Mouse (Mus musculus) urinary bladder, postnatal 4 days (tissue): Measurements from ENCODE around the gene Znrd1.
A peak's percentile ranks its signal among the peaks of the same experiment; 100 is the strongest.

Experiments
- DNase-seq, 2 experiments: peaks; one replicate each; pipeline ENCODE4 v3.0.0; 2021 to 2022; ENCODE audit warnings: low spot score in 2 of 2

The Znrd1 gene

DNA sequence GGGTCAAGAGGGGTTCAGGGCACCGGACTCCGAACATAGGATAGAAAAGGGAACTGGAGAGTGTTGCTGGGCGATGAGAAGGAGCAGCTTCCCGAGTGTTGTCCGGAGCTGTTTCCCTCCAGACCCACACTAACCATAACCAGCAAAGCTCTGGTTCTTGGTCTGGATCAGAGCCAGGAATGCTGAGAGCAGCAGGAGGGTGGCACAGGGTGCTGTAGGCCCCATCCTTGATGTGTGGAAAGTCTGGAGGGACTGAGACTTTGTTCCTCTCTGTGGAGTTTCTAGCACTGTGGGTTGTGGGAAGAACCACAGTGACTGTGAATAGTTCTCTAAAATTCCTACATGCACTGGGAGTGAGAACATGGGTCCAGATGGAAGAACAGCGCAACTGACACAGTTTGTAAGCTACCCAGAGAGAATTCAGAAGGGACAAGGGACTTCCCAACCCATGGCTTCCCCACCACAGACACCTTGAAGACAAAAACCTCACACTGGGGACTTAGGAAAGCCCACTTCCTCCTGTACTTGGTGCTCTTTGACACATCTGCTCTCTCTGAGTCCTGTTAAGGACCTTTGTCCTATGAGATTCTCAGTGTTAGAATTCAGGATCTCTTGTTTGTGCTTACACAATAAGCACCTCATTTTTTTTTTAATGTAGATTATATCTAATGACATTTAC lies 13.0 kb upstream of the Znrd1 start:
- DNase-seq, result no peak

- no peak for DNase-seq
Measured at GRCm38 (mm10) chr17:36970316-36970890, 12.0 kb upstream of the Znrd1 start.

DNA sequence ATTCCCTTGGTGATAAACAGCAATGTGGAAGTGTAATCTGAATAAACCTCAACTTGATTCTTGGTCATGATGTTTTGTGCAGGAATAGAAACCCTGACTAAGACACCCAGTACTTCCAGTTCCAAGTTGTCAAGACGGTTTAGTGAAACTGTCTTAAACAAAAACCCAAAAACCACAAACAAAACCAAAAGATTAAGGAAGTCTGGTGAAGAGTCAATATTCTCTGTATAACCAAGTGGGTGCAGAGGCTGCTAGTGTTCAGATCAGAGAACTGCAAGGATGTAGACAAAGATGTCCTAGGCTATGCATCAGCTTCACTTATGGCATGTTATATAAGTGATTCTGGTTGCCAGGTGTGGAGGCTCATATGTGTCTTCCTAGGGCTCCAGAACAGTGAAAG lies 8.5 kb upstream of the Znrd1 start:
- DNase-seq, result no peak

GRCm38 (mm10) chr17:36961125-36961524 lies 2.8 kb upstream of the Znrd1 start:
- DNase-seq, result no peak

DNA sequence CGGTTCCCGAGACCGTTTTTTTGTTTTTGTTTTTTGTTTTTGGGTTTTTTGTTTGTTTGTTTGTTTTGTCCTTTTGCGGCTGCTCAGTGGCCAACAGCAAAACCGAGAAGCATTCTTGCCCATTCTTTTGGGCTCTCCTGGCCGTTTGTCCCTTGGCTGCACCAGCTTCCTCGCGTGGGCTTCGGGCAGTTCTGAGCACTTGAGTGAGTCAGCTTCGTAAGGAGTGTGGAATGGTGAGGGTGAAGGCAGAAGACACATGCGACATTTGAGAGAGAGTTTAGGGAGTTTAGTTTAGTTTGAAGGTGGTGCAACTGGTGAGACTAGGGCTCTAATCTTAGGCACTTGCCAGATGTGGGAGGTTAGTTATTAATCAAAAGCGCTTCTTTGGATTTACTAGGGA lies 525 bp upstream of the Znrd1 start:
- no peak for DNase-seq

DNA sequence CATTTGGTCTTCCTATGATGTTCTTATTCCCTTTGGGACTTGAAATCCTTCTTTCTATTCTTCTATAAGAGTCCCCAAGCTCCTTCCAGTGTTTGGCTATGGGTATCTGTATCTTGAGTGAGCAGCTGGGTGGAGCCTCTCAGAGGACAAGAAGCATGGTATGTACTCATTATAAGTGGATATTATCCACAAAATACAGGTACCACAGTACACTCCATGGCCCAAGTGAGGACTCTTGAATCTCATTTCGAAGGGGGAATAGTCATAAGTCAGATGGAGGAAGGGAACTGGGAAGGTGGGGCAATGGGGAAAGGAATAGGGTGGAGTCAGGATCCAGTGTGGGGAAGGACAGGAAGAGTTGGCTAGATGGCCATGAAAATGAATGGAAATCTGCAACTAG lies 5.3 kb downstream of the Znrd1 start:
- no peak for DNase-seq

DNA sequence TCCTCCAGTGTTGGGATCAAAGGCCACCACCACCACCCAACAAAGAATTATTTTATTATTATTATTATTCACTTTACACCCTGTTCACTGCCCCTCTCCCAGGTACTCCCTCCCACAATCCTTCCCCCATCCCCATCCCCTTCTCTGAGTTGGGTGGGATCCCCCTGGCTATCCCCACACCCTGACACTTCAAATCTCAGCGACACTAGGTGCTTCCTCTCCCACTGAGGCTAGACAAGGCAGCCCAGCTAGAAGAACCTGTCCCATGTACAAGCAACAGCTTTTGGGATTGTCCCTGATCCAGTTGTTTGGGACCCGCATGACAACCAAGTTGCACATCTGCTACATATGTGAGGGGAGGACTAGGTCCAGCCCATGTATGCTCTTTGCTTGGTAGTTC lies 5.7 kb downstream of the Znrd1 start:
- DNase-seq, result no peak

DNA sequence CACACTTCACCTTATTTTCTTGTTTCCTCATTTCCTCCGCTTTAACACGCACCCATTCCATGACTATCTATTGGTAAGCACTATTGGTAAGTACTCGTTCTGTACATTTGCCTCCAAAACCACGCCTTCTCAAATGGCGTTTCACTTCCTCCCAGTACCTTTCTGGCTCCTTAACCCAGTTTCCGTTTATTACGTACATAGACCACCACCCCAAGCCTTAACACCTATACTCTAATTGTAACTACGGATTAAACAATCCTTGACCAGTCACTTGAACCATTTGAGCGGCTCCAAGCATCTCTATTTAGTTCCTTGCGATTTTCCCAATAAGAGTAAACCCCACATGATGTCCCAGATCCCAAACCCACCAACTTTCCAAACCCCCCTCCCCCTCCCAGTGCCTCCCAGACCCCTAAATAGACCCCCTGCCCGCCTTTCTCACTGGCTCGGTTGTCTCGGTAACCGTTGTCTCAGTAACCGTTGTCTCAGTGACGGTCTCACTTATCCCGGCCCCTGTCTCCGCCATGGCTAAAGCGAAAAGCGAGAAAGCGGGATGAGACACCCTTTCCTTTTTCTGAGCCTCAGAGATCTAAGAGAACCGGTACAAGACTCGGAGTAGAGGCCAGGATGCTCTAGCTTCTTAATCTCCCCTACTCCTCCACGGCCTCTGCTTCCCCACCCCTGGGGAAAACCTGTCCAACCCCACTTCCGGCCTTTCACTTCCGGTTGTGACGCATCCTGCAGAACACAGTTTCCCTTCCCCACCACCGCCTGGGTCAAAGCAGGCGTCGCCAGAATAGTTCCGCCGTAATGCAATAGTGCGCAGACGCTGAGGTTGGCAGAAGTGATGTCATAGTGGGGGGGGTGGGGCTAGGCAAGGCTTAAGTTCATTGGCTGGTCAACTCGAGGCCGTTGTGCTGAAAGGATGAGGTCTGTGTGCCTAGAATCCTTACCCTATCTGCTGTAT lies 7.1 kb downstream of the Znrd1 start, which contains the start of gene Ppp1r11:
Ppp1r11 (minus strand) TSS at position 761 of the 967 bp plus-strand sequence.
- DNase-seq, result peak; percentile 92 to 94

- no peak for DNase-seq
Measured at GRCm38 (mm10) chr17:36949265-36949664, 9.1 kb downstream of the Znrd1 start.

DNA sequence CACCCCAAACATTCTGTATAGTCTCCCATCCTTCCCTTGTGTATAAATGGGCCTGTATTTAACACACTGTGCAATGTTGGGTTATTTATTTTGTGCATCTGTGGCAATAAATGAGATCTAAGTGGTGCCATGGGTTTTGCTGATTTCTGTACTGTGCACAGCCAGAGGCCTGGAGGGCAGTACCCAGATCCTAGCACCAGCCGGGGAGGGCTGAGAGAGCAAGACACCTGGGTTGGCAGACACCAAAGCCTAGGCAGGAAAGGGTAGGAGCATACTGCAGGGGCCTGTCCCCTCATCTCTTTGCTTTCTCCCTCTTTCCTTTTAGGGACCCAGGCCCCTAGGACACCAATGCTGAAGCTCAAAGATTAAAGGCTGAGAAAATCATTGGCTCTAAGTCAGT lies 10.1 kb downstream of the Znrd1 start:
- DNase-seq, result no peak

DNA sequence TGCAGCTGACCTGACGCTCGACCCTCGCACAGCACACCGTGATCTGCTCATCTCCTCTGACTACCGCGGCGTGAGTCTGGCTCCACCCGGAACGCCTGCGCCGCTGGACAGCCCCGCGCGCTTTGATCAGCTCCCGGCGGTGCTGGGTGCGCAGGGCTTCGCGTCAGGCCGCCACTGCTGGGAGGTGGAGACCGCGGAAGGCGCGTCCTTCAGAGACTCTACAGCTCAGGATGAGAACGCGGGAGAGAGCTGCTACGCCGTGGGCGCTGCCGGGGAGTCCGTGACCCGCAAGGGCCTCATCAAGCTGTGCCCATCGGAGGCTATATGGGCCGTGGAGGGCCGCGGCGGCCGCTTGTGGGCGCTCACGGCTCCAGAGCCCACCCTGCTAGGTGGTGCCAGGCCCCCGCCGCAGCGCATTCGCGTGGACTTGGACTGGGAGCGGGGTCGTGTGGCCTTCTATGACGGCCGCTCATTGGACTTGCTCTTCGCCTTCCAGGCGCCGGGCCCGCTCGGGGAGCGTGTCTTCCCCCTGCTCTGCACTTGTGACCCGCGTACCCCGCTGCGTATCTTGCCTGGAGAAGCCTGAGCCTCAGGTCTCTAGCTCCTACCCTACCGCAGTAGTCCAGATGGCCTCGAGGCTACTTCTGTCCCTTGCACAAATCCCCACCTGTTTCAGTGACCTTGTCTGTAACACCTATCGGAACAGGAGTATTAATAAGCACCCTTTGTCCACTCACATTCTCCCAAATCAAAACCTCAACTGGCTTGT lies 11.1 kb downstream of the Znrd1 start:
- peak in 1 of 2 experiments; percentile 64 for DNase-seq

DNA sequence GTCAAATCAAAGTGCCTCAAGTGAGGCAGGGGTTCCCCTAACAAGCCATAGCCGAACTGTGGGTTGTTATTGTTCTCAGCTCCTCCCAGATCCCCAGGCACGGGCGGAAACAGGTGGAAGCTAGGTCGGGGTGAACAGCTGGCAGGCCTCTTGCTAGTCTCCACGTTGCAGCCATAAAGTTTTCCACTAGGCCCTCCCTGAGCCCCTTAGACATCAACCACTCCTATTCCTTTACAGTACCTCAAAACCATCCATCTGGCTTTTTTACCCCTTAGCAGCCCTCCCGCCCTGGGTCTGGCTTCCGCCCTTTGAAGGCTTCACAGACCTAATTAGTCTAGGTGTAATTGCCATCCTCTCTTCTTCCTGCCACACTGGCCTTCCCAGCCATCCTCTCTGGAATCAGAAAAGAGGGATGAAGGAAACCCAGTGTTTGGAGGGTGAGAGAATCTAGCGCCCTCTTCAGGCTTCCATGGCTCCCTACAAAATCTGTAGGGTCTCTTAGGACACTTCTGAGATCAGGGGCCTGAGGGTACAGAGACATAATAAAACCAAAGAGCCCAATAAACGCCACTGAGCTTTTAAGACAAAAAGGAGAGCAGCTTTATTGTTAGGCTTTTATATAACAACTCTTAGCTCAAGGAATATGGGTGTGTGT lies 14.1 kb downstream of the Znrd1 start:
- no peak for DNase-seq

DNA sequence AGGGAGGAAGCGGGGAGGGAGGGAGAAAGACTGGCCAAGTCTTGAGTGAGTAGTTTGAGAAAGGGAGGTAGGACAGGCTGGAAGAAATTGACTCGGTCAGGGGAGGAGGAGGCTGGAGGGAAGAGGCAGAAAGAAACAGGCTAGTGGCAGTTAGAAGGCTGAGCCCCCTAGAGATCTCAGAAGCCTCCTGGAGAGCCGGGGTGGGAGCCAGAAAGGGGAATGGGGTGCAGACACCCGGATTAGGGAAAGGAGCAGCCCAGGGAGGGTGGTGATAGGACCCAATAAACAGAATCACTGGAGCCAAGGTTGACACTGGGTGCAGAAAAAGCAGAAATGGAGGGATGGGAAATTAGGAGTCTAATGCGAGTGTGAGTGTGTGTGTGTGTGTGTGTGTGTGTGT lies 14.7 kb downstream of the Znrd1 start:
- no peak for DNase-seq

DNA sequence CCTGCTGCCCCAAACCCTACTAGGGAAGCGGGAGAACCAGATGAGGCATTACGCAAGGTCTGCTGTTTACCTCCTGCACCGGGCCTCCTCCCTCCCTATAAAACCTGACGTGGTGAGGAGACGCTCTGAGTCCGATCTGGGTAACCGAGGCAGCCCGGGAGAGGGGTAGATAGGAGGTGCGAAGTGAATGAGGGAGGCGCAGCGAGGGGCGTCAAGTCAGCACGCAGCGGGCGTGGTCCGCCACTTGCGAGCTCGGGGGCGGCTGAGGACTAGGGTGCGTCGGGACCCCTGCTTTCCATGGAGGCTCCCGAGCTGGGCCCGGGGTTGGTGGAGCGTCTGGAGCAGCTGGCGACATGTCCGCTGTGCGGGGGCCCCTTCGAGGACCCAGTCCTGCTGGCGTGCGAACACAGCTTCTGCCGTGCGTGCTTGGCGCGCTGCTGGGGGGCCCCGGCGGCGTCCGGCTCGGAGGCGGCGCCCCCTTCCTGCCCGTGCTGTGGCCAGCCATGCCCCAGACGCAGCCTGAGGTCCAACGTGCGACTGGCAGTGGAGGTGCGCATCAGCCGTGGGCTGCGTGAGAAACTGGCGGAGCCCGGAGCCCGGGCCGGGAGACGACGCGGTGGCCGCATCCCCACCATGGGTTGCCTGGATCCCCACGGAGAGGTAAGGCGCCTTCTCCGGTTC lies 15.4 kb downstream of the Znrd1 start, which contains the start of gene Rnf39:
Rnf39 (plus strand) TSS at position 128 of the 681 bp plus-strand sequence.
- no peak for DNase-seq

- peak; percentile 64 to 72 for DNase-seq
Measured at GRCm38 (mm10) chr17:36942391-36942790, 16.0 kb downstream of the Znrd1 start.

DNA sequence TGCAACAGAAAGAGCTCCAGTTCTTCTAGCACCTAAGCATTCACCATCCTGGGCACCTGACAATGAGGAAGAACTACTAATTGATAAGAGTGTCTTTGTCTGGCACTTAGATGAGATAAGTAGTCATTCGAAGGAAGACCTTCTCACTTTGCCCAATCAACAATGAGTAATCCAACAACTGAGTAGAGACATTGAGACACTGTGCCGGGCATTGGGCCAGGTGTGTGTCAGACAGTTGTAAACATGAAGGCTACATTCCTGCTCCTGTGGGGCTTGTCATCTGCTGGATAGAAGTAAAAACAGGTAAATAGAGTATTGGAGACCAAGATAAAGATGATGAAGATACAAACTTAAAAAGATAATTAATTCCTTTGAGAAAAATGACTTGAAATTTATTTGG lies 20.3 kb downstream of the Znrd1 start:
- no peak for DNase-seq

- no peak for DNase-seq
Measured at GRCm38 (mm10) chr17:36931806-36932205, 26.6 kb downstream of the Znrd1 start.

DNA sequence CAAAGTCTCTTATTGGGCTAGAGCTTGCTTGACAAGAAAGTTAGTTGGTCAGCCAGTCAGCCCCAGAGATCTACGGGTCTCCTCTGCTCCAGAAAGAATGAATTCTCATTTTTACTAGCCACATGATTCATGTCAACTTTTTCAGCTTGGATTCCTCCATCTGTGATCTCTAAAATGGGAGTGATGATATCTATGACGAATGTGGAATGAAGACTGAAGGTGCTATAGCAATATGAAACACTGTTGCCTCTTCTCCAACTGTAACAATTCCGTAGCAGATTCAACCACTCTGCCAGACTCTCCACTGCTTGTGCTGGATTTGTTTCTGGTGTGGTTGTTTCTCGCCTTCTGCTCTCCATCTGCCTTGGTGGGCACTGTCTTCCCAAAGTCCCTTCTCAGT lies 27.2 kb downstream of the Znrd1 start:
- DNase-seq, result no peak

GRCm38 (mm10) chr17:36930233-36930632 lies 28.1 kb downstream of the Znrd1 start:
- DNase-seq, result no peak

- no peak for DNase-seq
Measured at GRCm38 (mm10) chr17:36929236-36929932, 29.0 kb downstream of the Znrd1 start.
